Mouse (Mus musculus) brain, embryonic 14.5 days (tissue): ENCODE measurements at regions not wholly inside any gene's neighbourhood (a gene's known extent, or its start where the extent isn't known, plus 50 kb on each side); places are given as distances from the start of the nearest gene placed in this dataset.

ENCODE experiments used
- CTCF ChIP-seq: fragments of 200-500 bp; IDR thresholded peaks from 2 replicates; pipeline ENCODE4 v1.5.1; 2012; ENCODE audit warnings: inconsistent platforms, mild to moderate bottlenecking, moderate library complexity, borderline replicate concordance; ENCODE audit not compliant: insufficient read depth, insufficient read length; ENCODE audit errors: extremely low read depth
- POLR2A ChIP-seq: fragments of 200-500 bp; IDR thresholded peaks from 2 replicates; pipeline ENCODE4 v1.6.1; 2012; ENCODE audit warnings: mild to moderate bottlenecking, inconsistent platforms, borderline replicate concordance; ENCODE audit not compliant: poor library complexity, insufficient read depth, insufficient read length, severe bottlenecking; ENCODE audit errors: extremely low read depth

DNA sequence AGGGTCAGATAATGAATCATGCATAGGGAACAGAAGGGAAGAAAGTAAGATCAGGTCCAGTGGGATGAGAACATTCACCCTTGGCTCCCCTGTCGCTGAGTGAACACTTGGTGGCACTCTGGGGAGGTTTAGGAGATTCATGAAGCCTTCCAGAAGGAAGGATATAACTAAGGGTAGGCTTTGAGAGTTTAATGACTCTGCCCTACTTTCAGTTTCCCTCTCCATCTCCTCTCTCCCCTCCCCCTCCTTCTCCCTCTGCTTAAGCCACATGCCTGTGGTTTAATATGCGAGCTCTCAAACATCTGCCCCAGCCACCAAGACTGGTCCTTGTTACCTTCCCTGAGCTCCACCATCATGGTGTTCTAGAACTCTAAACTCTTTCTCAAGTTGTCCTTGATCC, 348.3 kb upstream of the Igfbp3 start:
- TF ChIP-seq POLR2A: no peak
- TF ChIP-seq CTCF: no peak
